Mouse (Mus musculus): ENCODE results near the gene Hecw2. TPM values are rescaled to one million over a fixed set of nuclear protein-coding genes. Genes with fewer than 3 reads are reported as not detected.

Gene Hecw2
- total RNA-seq (2023; ENCODE audit: inconsistent age) = 0.19 to 1.3 TPM (median 0.92 TPM) in 4 replicates

DNA sequence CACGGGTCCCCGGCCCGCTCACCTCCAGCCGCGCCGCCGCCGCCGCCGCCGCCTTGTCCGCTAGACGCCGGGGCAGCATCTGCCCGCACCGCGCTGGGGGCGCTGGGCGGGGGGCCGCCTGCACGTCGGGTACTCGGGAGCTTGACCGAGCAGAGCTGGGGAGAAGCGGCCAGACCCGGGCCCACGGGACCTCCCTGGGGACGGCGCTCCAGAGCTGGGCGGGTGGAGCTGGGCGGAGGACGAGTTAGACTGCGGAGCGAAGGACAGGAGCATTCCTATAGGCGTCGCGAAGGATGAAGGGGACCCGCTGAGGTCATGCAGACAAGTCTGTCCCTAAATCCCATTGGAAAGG is at the start of gene Hecw2:
Hecw2 (minus strand) TSS at position 215 of the 352 bp plus-strand sequence.

DNA sequence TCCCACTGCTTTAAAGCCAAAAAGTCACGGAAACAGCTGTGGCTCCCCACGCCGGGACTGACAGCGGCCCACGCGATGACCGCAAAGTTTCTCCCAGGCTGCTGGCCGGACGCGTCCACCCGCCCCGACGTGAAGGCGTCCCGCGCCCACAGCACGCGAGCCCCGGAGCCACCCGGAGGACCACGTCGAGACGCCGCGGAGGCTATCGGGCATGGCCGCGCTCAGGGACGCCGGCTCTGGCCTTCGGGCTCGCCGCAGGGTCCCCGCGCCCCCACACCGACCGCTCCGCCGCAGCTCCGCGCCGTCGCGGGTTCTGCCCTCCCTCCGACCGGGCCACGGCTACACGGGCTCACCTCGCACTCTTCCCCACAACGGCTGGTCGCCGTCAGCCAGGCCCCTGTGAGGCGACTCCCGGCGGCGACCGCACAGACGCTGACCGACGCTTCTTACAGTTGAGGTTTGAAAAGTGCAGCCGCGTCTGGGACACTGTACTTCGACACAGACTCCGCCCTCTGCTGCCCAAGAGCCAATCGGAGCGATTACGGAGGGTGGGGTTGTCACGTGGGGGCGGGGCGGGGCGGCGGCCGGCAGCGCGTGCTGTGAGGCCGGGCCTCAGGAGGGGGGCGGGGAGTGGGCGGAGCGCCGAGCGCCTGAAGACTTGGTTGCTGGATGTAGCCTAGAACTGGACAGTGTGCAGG is 410.1 kb downstream of the Hecw2 start, which contains the start of gene Stk17b:
Stk17b (minus strand) TSS at position 504 of the 698 bp plus-strand sequence.

Other genes starting within 250 kb of the Hecw2 start
- 0.13 to 0.64 TPM (median 0.57 TPM) in 3 of 4 replicates, not detected in the other for gene Ccdc150, start 55.5 kb upstream of the Hecw2 start, total RNA-seq (2023; ENCODE audit: inconsistent age)
- gene Gtf3c3, start 243.8 kb upstream of the Hecw2 start, total RNA-seq (2023; ENCODE audit: inconsistent age) = 18.6 to 22.9 TPM (median 19.5 TPM) in 4 replicates

All from B cell, adult (primary cell).